Mouse (Mus musculus) megakaryocyte, embryonic 14.5 days (primary cell): ENCODE data around the gene Zfp719.

ENCODE experiments used
- FLI1 ChIP-seq: IDR thresholded peaks from 2 replicates; pipeline ENCODE4 v1.6.1; 2012; ENCODE audit warnings: low read length, inconsistent platforms, mixed read lengths
- GATA1 ChIP-seq: IDR thresholded peaks from 3 replicates; pipeline ENCODE4 v1.6.1; 2012; ENCODE audit warnings: mixed read lengths, low read length, inconsistent platforms, borderline replicate concordance

GRCm38 (mm10) chr7:43622927-43623326, 43.5 kb downstream of the Zfp719 start:
- TF ChIP-seq GATA1 = no peak
- no peak for TF ChIP-seq FLI1
